Mouse (Mus musculus) ES-Bruce4 (cell line): Measurements from ENCODE around the gene Grid2. TPM values are rescaled to one million over a fixed set of nuclear protein-coding genes. Genes with fewer than 3 reads are reported as not detected.

ENCODE experiments used
- H3K27ac ChIP-seq: 2 replicates; pipeline ENCODE4 v1.5.1; 2012; ENCODE audit warnings: low read length, inconsistent platforms; ENCODE audit not compliant: insufficient read depth
- H3K27me3 ChIP-seq: 2 replicates; pipeline ENCODE4 v1.6.1; 2012; ENCODE audit warnings: mild to moderate bottlenecking, low read length, inconsistent platforms; ENCODE audit not compliant: control insufficient read depth, poor library complexity, insufficient read depth, severe bottlenecking
- H3K36me3 ChIP-seq: 2 replicates; pipeline ENCODE4 v1.6.1; 2012; ENCODE audit warnings: inconsistent platforms, mild to moderate bottlenecking, low read length, moderate library complexity; ENCODE audit not compliant: control insufficient read depth, poor library complexity, insufficient read depth, severe bottlenecking
- H3K4me1 ChIP-seq: one replicate; pipeline ENCODE4 v1.8.1; 2011; ENCODE audit warnings: low read length; ENCODE audit not compliant: control insufficient read depth, insufficient read depth
- H3K4me3 ChIP-seq: 2 replicates; pipeline ENCODE4 v1.5.1; 2011; ENCODE audit warnings: low read depth, mild to moderate bottlenecking, low read length
- H3K9ac ChIP-seq: 2 replicates; pipeline ENCODE4 v1.6.1; 2012; ENCODE audit warnings: low read depth, mild to moderate bottlenecking, inconsistent platforms; ENCODE audit not compliant: poor library complexity, severe bottlenecking
- H3K9me3 ChIP-seq: replicated peaks from 2 replicates; pipeline ENCODE4 v1.6.1; 2012; ENCODE audit warnings: mild to moderate bottlenecking, low read length, inconsistent platforms; ENCODE audit not compliant: control insufficient read depth, poor library complexity, insufficient read depth, severe bottlenecking
- CTCF ChIP-seq: IDR thresholded peaks from one replicate; pipeline ENCODE4 v1.8.1; 2011; ENCODE audit warnings: low read depth, low read length
- EP300 ChIP-seq: IDR thresholded peaks from 2 replicates; pipeline ENCODE4 v1.6.1; 2011; ENCODE audit warnings: low read depth, low read length; ENCODE audit not compliant: insufficient read depth
- POLR2A ChIP-seq: IDR thresholded peaks from one replicate; pipeline ENCODE4 v1.8.1; 2011; ENCODE audit warnings: low read length; ENCODE audit not compliant: insufficient read depth
- polyA plus RNA-seq: library from polyadenylated mRNA; stranded (reverse); fragments of >200 nt; gene quantifications from 2 replicates; pipeline ENCODE4 v1.2.4, GENCODE M21; 2011; ENCODE audit warnings: low read depth; ENCODE audit not compliant: missing spikeins, insufficient read depth, insufficient read length

Grid2 gene
- polyA plus RNA-seq, 1 experiment = 0.15 TPM

- H3K27ac ChIP-seq = no peak overlapping the region
- H3K36me3 ChIP-seq = no peaks in the 10 kb centered on the region
- H3K4me3 ChIP-seq = no peak overlapping the region
- no peak for TF ChIP-seq POLR2A
- no peak for TF ChIP-seq CTCF
- TF ChIP-seq EP300 = no peak
- no peaks in the 10 kb centered on the region for H3K4me1 ChIP-seq
- no peaks in the 10 kb centered on the region for H3K9me3 ChIP-seq
- H3K9ac ChIP-seq = no peak overlapping the region
- H3K27me3 ChIP-seq = no peaks in the 10 kb centered on the region
Observed at GRCm38 (mm10) chr6:64607041-64607440, 1351.4 kb downstream of the Grid2 start.

DNA sequence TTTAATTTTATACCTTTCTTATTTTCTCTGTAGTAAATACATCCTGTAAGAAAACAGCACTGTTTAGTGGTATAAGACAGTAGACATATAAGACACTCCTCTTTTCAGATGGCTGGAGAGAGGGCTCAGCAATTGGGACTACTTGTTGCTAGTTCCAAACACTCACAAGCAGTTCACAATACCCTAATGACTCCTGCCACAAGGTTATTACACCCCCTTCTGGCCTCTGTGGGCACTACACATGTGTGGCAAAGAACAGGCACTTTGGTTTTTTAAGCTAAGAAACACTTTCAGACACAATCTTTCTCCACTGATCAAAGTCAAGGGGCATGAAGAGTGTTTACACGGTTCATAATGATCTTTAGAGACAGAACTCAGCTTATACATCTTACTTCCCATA lies 1352.3 kb downstream of the Grid2 start:
- Histone ChIP-seq H3K9ac (no peak overlapping the region), H3K36me3 (no peaks in the 10 kb centered on the region), H3K9me3 (no peaks in the 10 kb centered on the region), H3K27ac (no peak overlapping the region), H3K27me3 (no peaks in the 10 kb centered on the region), H3K4me3 (no peak overlapping the region), H3K4me1 (no peaks in the 10 kb centered on the region)
- TF ChIP-seq CTCF = no peak
- TF ChIP-seq POLR2A = no peak
- TF ChIP-seq EP300 = no peak

GRCm38 (mm10) chr6:64616843-64617242 lies 1361.2 kb downstream of the Grid2 start:
- Histone ChIP-seq H3K36me3 (no peaks in the 10 kb centered on the region), H3K4me3 (no peak overlapping the region), H3K9me3 (no peaks in the 10 kb centered on the region), H3K27me3 (no peaks in the 10 kb centered on the region), H3K27ac (no peak overlapping the region), H3K9ac (no peak overlapping the region), H3K4me1 (no peaks in the 10 kb centered on the region)
- TF ChIP-seq EP300 = no peak
- no peak for TF ChIP-seq CTCF
- no peak for TF ChIP-seq POLR2A

DNA sequence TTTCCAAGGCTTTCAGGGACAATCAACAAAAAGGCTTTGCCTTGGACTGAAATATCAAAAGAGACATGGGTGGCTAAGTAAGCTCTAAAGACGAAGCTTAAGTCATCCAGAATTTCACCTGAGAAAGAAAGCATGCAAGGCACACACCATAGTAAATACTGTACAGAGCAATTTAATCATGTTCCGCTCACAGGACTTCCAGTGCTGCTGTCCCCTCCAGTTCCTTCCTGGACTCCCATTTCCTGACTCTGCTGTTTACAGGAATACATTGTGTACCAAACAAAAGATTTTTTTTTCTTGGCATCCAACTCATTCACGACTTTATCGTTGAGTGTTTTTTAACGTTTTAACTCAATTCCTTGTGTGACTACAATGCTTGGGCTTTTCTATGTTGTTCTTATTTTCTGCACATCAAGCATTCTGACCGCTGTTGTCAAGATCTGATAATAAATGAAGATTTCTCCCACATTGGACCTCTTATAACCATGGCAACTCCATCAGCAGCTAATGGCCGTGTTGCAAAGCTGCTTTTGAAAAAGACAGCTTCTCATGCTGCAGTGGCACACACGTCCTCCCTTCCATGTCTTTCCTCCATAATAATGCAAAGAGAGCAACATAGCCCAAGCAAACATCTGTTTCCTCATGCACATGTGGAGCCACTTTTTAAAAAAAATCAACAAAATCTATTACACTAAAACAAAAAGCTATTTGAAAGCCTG lies 1361.9 kb downstream of the Grid2 start:
- H3K36me3 ChIP-seq = no peaks in the 10 kb centered on the region
- no peak overlapping the region for H3K4me3 ChIP-seq
- TF ChIP-seq EP300 (no peak), POLR2A (no peak), CTCF (no peak)
- H3K4me1 ChIP-seq = no peaks in the 10 kb centered on the region
- H3K9ac ChIP-seq = no peak overlapping the region
- no peak overlapping the region for H3K27ac ChIP-seq
- no peaks in the 10 kb centered on the region for H3K9me3 ChIP-seq
- no peaks in the 10 kb centered on the region for H3K27me3 ChIP-seq

- Histone ChIP-seq H3K4me1 (no peaks in the 10 kb centered on the region), H3K27ac (no peak overlapping the region), H3K27me3 (no peaks in the 10 kb centered on the region), H3K9me3 (no peaks in the 10 kb centered on the region), H3K36me3 (no peaks in the 10 kb centered on the region), H3K4me3 (no peak overlapping the region), H3K9ac (no peak overlapping the region)
- TF ChIP-seq POLR2A = no peak
- no peak for TF ChIP-seq CTCF
- TF ChIP-seq EP300 = no peak
Observed at GRCm38 (mm10) chr6:64623404-64623803, 1367.7 kb downstream of the Grid2 start.

- H3K9ac ChIP-seq = no peak overlapping the region
- H3K9me3 ChIP-seq = no peaks in the 10 kb centered on the region
- peaks cover 2% of the 10 kb centered on the region for H3K4me1 ChIP-seq
- H3K36me3 ChIP-seq = no peaks in the 10 kb centered on the region
- TF ChIP-seq CTCF (no peak), EP300 (no peak), POLR2A (no peak)
- H3K27me3 ChIP-seq = no peaks in the 10 kb centered on the region
- H3K27ac ChIP-seq = no peak overlapping the region
- no peak overlapping the region for H3K4me3 ChIP-seq
Observed at GRCm38 (mm10) chr6:64647661-64648060, 1392.0 kb downstream of the Grid2 start.
